Mouse (Mus musculus): ENCODE data around the gene Ggt1.
"Not testable (repeated sequence)": the region's sequence is repeated elsewhere in the genome, so short reads cannot be mapped to it uniquely, and the experiment has no call there.

The Ggt1 gene

DNA sequence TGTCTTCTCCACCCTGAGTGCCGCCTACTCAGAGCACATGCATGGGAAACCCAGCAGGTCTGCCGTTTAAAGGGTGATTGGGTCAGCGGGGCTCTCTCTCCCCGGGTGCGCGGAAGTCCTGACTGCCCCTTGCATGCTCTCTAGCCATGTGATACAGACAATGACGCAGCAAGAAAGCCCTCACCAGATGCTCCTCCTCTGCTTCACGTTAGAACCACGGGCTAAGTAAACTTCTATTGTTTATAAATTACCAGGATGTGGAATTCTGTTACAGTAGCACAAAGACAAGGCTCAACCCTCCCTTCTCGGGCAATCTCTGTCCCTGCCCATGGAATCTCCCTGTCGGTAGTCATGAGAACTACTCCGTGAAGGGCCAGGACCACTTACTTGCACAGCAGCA, 10.2 kb upstream of the Ggt1 start:
- DNase-seq (ENCODE audit: low spot score) = peak; percentile 61

DNA sequence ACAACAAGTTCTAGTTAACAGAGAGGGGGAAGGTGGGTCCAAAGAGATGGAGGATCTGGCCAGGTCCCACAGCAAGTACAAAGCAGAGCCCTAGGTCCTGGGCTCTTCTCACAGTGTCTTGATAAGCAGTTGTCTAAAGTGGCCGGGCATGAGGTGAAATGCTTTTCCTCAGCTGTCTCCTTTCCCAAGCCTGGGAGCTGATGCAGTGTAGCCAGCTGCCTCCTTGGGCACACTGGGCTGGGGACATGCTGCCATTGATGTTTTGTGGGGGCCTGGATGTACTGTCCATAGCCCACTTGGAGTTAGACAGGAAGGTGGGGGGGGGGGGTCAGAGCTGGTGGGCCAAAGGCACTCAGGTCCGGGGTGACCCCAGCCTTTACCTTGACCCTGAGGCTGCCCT, 9.3 kb upstream of the Ggt1 start:
- no peak for DNase-seq (ENCODE audit: low spot score)

DNA sequence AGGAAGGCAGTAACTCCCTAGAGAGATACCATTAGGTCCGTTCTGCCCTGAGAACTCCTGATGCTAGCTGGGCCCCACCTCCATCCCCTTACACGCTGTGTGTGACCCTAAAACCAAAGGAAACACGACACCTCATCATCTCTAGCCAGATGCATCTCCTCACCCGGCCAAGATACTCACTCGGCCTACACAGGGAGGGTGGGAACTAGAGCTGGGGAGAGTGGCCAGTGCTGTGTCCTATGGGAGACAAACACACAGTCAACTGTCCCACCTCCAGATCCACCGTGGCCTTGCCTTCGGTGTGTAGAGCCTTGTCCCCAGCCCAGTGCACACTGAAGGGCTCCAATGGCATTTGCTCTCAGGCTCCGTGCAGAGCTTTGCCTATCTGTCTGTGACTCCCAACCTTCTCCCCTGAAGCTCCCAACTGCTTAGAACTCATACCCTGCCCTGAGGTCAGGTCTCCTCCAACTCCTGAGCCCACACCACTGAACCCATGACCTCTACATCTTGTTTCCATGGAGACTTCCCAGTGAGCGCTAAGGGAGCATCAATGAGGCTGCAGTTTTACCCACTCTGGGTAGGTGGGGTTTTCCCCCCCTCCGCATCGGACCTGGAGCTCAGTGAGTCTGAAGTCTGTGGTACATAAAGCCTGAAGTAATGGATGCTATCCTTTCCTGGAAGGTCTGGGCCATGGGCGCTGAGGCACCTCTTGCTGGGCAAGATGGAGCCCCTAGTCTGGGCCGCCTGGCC, 8.5 kb upstream of the Ggt1 start:
- DNase-seq (ENCODE audit: low spot score) = no peak

DNA sequence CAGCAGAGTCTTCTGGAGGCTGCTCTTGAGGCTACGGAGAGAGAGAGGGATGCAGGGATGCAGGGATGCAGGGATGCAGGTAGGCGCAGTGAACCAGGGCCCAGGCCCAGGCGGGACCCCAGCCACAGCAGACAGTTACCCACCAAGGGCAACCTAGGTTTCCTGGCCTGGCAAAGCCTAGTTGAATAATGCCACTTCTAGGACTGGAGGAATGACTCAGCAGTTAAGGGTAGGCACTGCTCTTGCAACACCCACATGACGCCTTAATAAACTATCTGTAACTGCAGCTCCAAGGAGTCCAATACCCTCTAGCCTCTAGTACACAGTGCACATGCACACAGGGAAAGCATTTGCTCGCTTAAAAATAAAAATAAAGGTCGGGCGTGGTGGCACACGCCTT, 7.3 kb upstream of the Ggt1 start:
- DNase-seq (ENCODE audit: low spot score) = no peak

DNA sequence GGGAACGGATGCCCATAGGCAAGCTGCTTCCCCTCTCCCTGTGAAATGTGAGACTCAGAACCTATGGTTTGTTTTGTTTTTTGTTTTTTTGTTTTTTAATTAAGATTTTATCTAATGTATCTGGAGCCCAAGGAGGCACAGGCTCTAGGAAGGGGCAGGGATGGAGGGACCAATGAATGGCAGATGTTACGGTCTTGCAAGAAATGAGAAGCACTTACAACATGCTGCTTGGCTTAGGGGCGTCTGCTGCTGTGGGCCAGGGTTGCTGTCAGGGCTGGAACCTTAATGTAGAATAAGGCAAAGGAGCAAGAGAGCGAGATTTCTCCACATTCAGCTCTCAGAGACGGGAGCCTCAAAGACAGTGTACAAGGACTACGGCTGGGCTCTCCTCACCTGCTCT, 5.8 kb upstream of the Ggt1 start:
- DNase-seq (ENCODE audit: low spot score) = peak; percentile 51

DNA sequence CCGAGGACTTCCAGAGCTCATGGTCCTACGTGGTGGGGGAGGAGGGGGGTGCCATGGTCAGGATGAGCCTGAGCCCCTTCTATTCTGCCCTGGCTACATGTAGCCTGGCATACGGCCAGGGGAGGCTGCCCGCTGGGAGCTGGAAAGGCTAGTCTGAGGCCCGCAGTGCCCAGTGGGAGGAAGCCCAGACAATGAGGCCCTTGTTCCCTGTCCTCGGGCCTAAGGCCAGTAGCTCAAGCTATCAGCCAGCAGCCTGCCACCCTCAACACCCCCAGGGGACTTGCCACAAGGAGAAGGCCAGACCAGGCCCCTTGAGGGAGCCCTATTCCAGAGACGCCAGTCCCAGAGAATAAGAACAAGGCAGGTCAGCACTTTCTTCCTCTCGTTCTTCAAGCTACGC, 5.4 kb upstream of the Ggt1 start:
- DNase-seq (ENCODE audit: low spot score) = peak; percentile 92

DNA sequence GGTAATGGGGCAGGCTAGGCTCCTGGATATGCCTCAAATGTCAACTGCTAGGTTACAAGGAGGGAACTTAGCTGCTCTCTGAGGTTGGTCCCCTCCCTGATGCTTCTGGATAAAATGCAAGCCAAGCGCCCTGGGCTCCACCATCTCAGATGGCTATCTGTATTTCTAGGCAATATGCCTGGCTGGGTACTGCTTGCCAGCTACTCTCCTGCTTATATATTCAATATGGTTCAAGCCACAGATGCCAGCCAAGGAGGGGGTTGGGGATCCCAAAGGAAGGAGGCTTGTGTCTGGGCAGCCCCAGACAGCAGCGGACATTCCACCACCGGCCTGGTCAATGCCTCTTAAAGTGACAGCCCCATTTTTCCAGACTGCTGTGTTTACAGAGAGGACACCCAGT, 2.9 kb upstream of the Ggt1 start:
- DNase-seq (ENCODE audit: low spot score) = peak; percentile 87

DNA sequence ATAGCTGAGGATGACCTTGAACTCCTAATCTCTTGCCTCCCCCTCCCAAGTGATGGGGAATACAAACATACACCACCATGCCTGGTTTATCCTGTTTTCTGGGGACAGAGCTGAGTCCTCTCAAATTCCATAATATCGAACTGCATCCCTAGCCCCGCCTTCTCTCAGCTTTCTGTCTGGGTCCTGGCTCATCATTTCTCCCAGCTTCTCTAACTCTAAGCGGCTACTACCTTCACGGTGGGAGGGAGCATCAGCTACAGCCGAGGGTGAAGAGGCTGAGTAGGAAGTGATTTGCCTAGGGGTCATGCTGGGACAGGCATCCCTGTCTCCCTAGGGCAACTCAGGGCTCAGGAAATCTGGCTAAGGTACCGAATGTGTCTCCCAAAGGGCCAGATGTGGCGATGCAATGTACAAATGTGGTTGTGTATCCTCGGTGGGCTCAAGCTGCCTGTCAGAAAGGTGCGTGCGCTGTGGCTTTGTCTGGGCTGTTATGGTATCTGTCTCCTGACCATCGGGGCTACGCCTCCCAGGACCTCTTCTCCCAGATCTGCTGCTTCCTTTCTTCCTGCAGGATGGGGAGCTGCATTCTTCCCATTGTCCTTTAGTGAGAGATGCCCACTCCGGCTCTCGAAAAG, 2.2 kb upstream of the Ggt1 start:
- no peak for DNase-seq (ENCODE audit: low spot score)

DNA sequence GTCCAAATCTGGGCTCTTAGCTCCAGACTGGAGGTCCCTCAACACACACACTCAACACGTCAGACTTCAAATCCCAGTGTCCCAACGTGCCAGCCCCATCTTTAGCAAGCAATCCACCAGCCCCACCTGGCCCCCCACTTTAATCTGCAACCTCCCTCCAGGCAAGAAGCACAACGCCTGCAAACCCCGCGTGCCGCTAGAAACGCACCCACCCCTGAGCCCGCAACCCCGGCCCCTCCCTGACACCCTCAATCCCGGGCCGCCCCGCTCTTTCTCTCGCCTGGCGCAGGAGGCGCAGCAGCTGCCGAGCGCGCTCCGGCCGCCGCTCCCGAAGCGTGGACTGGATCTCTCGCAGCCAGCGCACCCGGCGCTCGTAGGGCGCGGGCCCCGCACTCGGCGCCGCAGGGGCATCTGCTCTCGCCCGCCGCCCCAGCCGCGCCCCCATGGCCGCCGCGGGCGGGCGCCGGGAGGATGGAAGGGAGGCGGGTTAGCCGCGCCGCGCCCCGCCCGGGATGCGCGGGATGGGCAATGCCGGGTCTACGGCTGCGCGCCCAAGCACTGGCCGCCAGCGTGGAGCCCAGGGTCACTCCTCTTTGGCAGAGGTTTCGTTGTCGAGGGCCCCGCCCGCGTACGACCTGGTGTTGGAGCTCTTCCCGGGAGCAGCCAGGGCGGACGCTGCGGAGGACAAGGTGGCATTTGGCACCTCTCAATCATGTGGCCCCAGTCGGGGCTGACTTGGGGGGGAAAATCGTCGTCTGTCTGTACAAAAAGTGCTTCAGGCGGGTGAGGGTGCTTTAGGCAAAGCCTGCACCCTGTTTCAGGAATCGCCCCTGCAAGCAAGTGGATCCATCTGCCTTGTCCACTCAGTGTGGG, 1.5 kb upstream of the Ggt1 start, which contains the start of gene Lrrc75b:
Gene Lrrc75b, minus strand, starts transcription at position 655 of the 873 bp plus-strand sequence.
- peak; percentile 73 for DNase-seq (ENCODE audit: low spot score)

DNA sequence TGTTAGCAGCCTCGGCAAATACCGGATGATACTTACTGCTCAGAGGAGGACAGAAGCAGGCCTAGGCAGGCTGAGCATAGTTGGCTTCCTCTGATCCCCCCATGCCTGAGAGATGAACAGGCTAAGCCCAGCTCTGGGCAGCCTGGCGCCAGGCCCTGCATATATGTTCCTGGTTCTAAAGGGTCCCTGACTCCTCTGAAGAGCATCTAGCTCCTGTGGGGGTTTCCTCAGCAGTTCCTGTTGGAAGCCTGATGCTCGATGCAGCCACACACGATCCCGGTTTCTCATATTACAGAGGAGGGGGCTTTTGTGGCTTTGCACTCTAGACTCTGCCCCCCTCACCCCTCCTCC, 880 bp upstream of the Ggt1 start:
- DNase-seq (ENCODE audit: low spot score) = no peak

DNA sequence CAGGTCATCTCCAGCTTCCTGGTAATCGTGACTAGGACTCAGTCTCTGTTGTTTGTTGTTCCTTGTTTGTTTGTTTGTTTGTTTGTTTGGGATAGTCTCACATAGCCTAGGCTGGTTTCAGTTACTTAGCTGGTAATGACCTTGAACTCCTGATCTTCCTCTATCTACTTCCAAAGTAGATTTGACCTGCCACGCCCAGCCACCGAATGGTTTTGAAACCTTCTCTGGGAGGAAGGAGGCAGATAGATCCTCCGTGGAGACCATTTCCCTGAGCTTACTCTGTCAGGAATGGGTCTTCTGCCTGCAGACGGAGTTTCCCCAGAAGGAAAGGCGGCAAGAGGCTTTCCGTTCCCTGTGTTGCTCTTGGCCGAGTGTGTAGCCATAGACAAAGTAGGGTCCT, 1.2 kb downstream of the Ggt1 start:
- DNase-seq (ENCODE audit: low spot score) = no peak

DNA sequence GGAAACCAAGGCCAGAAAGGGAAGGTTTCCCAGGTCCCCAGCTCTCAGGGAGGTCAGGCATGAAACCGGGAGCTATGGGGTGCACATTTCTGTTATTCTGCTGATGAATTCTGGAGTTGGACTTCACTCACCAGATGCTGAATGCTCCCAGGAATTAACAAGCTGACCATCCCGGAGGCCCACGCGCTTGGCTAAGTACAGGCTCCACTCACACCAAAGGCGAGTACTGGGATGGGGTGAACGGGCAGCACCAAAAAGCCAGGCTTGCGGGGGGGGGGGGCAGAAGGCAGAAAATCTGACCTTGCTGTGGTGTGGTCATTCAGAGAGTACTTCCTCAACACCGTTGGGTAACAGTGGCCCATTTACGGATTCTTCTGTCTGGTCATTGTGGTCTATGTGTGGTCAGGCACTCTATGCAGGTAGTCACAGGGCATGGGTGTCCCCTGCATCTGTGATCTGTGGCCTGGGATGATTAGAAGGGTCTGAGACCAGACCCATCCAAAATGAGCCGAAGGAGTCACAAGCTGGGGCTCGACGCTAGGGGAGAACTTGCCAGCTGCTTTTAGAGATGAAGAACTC, 3.4 kb downstream of the Ggt1 start:
- no peak for DNase-seq (ENCODE audit: low spot score)

DNA sequence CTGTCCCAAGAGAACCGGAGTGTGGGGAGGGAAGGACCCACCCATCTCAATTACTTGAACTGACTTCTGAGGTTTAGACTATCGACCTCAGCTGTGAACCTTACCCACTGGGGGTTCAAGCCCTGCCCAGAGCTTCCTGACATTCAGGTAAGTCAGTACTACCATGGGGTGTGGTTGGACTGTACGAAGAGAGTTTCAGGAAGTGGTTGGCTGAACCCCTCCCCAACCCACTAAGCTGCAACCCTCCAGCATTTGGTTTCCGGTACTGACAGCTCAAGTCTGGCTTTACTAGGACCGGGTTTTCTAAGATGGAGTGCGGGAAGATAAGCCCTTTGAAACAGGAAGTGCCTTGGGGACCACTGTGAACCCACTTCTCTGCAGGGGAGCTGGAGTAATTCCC, 4.0 kb downstream of the Ggt1 start:
- DNase-seq (ENCODE audit: low spot score) = no peak

DNA sequence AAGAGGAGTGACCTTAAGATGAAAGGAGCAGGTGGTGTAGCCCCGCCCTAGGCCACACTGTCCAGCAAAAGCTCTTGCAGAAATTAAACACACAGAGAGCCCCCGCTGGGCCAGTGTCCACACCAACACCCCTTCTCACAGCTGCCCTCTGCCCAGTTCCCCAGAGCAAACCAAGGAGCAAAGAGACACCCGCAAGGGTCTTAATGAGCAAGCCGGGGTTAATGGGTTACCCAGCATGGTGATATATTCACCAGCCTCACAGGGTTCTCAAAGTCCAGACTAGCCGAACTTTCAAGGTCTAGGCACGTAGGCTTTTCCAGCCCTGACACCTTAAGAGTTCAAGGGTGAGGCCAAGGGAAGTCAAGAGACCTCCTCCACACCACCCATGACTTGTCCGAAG, 4.5 kb downstream of the Ggt1 start:
- DNase-seq (ENCODE audit: low spot score) = no peak

DNA sequence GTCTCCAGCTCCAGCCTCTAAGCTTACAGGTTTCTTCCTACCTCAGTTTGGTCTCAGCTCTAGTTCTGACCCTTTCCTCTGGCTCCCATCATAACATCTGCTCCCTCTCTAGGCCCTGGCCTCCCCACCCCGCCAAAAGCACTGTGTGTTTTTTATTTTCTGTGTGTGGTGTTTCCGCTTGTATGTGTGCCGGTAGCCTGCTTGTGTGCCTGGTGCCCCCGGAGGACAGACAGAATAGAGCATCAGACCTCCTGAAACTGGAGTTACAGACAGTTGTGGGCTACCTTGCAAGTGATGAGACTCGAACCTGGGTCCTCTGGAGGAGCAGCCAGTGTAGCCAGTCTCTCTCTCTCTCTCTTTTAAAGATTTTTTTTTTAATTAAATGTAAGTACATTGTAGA, 4.9 kb downstream of the Ggt1 start:
- DNase-seq (ENCODE audit: low spot score) = no peak

DNA sequence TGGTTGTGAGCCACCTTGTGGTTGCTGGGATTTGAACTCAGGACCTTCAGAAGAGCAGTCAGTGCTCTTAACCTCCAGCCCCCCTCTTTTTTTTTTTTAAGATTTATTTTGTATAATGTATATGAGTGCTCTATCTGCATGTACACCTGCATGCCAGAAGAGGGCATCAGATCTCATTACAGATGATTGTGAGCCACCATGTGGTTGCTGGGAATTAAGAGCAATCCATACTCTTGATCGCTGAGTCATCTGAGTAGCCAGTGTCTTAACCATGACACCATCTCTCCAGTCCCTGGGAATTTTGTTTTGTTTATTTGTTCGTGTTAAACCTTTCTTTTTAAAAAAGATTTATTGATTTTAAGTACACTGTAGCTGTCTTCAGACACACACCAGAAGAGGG, 5.4 kb downstream of the Ggt1 start:
- DNase-seq (ENCODE audit: low spot score) = not testable (repeated sequence)

DNA sequence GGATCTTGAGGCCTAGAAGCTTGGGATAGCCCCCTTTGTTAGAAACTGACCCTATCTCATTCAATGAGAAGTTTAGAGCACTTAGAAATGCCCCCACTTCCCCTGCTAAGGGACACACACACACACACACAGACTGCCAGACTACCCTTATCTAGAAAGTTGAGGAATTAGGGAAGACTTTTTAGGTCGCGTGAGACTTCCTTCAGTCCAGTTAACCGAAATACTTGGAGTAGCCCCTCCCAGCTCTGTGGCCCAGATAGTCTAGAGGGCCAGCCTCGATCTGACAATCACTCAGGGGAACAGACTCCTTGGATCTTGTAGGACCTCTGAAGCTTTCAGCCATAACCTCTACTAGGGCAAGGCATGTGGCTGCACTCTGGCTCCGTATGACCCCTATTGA, 6.6 kb downstream of the Ggt1 start:
- no peak for DNase-seq (ENCODE audit: low spot score)

DNA sequence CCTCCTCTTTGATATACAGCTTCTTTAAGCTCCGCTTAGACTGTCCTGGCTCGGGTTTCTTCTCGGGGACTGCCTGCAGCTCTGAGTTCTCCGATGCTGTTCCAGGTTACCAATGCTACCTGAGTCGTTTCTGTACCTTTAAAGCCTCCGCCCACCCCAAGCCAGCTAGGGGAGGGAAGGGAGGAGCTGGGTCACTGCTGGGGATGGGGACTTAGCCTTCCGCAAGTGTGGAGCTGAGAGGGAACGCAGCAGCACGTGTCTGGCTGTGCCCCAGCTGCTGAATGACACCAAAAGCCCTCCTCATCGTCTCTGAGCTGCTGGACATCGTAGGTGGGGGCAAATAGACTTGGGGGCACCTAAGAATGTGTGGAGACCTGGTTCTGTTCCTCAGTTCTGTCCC, 7.0 kb downstream of the Ggt1 start:
- no peak for DNase-seq (ENCODE audit: low spot score)

DNA sequence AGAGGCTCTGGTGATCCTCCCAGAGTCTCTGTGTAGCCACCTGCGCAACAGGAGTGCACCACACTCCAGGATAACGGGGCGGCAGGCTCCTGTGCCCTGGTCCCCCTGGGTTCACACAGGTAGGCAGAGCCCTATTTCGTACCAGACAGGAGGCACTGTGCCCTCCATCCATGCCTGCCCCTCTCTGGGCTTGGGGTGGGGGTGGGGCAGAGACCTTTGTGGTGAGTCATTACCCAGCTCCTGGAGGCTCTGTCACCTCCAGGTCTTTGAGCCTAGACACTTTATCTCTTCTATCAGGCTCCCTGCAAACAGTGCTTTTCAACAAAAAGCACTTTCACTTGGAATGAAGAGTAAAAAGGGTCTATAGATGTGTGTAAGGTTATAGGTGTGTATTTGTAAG, 7.4 kb downstream of the Ggt1 start:
- DNase-seq (ENCODE audit: low spot score) = no peak

DNA sequence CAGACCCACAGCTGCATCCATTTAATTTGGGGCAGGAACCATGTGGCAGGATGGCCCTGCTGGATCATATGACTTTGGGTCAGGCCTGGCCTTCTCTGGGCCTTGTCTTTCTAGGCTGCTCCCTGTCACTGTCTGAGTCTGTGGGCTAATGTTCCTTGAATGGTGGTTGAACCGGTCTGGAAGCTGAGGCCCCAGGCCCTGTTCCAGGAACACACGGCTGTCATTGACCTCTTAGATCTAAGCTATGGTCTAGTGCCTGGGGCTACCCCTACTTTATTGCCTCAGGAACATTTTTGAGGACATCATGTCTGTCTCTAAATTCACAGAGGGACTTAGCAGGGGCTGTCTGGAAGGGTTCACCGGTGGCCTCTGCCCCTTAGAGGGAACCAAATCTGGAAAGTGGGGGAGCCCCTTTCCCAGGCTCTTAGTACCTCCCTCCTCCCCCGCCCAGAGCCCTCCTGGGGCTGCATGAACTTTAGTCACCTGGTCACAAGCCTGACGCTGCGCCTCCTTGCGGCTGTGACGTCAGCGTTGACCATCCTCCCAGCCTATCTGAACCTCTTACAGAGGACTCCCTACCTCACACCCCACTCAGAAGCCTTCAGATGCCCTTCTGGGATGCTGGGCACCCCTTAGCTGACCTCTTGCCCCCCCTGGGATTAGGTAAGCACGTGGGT, 9.7 kb downstream of the Ggt1 start:
- no peak for DNase-seq (ENCODE audit: low spot score)

DNA sequence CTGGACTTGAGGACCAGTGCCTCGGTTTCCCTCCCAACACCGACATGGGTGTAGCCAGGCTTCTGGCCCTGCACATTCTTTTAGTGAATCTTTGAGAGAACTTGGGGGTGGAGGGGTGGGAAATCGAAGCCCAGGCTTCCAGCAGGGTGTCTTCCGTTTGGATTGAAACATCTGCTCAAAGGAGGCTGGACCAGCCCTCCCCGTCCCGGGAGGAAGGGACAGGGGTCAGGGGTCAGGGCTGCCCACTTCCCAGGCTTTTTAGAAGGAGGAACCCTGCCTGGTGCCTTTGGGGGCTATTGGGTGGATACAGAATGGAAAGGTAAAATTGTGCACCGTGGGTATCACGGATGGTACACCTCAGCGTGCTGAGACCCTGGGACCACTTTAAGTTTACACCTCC, 10.5 kb downstream of the Ggt1 start:
- no peak for DNase-seq (ENCODE audit: low spot score)

DNA sequence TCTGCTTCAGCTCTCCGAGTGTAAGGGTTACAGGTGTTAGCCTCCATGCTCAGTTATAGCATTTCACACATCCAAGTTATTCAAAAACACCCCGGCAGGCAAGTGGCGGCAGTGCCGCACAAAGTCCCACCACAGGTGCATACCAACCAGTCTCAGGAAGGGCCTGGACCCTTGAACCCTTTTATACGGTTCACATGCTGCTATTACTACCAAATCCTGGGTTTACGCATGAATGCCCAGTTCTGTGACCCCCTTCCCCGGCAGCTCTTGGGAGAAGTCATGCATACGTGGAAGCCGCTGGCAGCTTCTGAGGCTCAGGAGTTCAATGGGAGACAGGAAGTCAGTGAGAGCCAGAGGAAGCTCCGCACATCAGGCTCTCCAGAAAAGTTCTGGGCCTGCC, 11.8 kb downstream of the Ggt1 start:
- DNase-seq (ENCODE audit: low spot score) = no peak

All from MN1 (cell line).